Mouse (Mus musculus) heart, embryonic 10.5 days (tissue): ENCODE measurements around the gene Gnao1. TPM values are rescaled to one million over a fixed set of nuclear protein-coding genes. Genes with fewer than 3 reads are reported as not detected.

Source experiments
- DNase-seq: peaks from one replicate; pipeline ENCODE4 v3.0.0-alpha.2; 2017; ENCODE audit warnings: low spot score
- H3K27ac ChIP-seq: fragments of 300-500 bp; sonication (generic); 2 replicates; pipeline ENCODE4 v1.5.1; 2016; ENCODE audit warnings: mild to moderate bottlenecking
- H3K27me3 ChIP-seq: fragments of 300-500 bp; sonication (generic); 2 replicates; pipeline ENCODE4 v1.6.1; 2016; ENCODE audit warnings: mild to moderate bottlenecking; ENCODE audit not compliant: poor library complexity, insufficient read depth, severe bottlenecking
- H3K36me3 ChIP-seq: fragments of 300-500 bp; sonication (generic); 2 replicates; pipeline ENCODE4 v1.6.1; 2016; ENCODE audit warnings: mild to moderate bottlenecking, moderate library complexity
- H3K4me1 ChIP-seq: fragments of 300-500 bp; sonication (generic); 2 replicates; pipeline ENCODE4 v1.6.1; 2016; ENCODE audit warnings: mild to moderate bottlenecking
- H3K4me3 ChIP-seq: fragments of 300-500 bp; sonication (generic); 2 replicates; pipeline ENCODE4 v1.5.1; 2016; ENCODE audit warnings: mild to moderate bottlenecking, moderate library complexity
- H3K9me3 ChIP-seq: fragments of 300-500 bp; sonication (generic); 2 replicates; pipeline ENCODE4 v1.6.1; 2016; ENCODE audit warnings: mild to moderate bottlenecking, moderate library complexity
- WGBS: fragments of 180-500 bp; shearing (Covaris S2); methylation state at CpG from one replicate; pipeline ENCODE4 v1.1.7; 2016; 5-methylcytosine and 5-hydroxymethylcytosine counted together
- polyA plus RNA-seq: library from polyadenylated mRNA; unstranded; fragments of >200 nt; fragmentation: Nextera tagmentation; extraction: Ambion mirVana; gene quantifications from 2 replicates; pipeline ENCODE4 v1.2.1, GENCODE M21; 2016

The Gnao1 gene
- polyA plus RNA-seq, 1 experiment from 2014 or later = 9.3 TPM

- no peak overlapping the region for H3K4me3 ChIP-seq
- no peak overlapping the region for H3K27ac ChIP-seq
- no peaks in the 10 kb centered on the region for H3K36me3 ChIP-seq
- DNase-seq = no peak
- no peaks in the 10 kb centered on the region for H3K9me3 ChIP-seq
- H3K4me1 ChIP-seq = peaks cover 11% of the 10 kb centered on the region; the same call in 1 of the 2 replicates
- H3K27me3 ChIP-seq = no peaks in the 10 kb centered on the region
- 83% methylated on average over 7 of the region's 7 CpGs for WGBS
Measured at GRCm38 (mm10) chr8:93821327-93821726, 11.6 kb downstream of the Gnao1 start.

- Histone ChIP-seq H3K27ac (no peak overlapping the region), H3K4me3 (no peak overlapping the region), H3K27me3 (no peaks in the 10 kb centered on the region), H3K9me3 (no peaks in the 10 kb centered on the region), H3K4me1 (peaks cover 11% of the 10 kb centered on the region; the same call in 1 of the 2 replicates), H3K36me3 (no peaks in the 10 kb centered on the region)
- DNase-seq = peak; percentile 31
- 59% methylated on average over 4 of the region's 4 CpGs for whole genome bisulfite sequencing
Measured at GRCm38 (mm10) chr8:93825317-93825716, 15.6 kb downstream of the Gnao1 start.

- WGBS = 86% methylated on average over 3 of the region's 3 CpGs
- Histone ChIP-seq H3K36me3 (no peaks in the 10 kb centered on the region), H3K4me3 (no peak overlapping the region), H3K27me3 (no peaks in the 10 kb centered on the region), H3K27ac (no peak overlapping the region), H3K9me3 (no peaks in the 10 kb centered on the region), H3K4me1 (peaks cover 10% of the 10 kb centered on the region)
- no peak for DNase-seq
Measured at GRCm38 (mm10) chr8:93830626-93831025, 20.9 kb downstream of the Gnao1 start.

- 64% methylated on average over 5 of the region's 5 CpGs for WGBS
- no peak overlapping the region for H3K4me3 ChIP-seq
Measured at GRCm38 (mm10) chr8:93835771-93836170, 26.0 kb downstream of the Gnao1 start.

GRCm38 (mm10) chr8:93839113-93839512 lies 29.3 kb downstream of the Gnao1 start:
- no peaks in the 10 kb centered on the region for H3K9me3 ChIP-seq

More at GRCm38 (mm10) chr8:93835771-93836170, 26.0 kb downstream of the Gnao1 start:
- no peak for DNase-seq
- no peaks in the 10 kb centered on the region for H3K36me3 ChIP-seq
- no peak overlapping the region for H3K27ac ChIP-seq
- H3K9me3 ChIP-seq = no peaks in the 10 kb centered on the region
- H3K27me3 ChIP-seq = no peaks in the 10 kb centered on the region; the same call in 1 of the 2 replicates
- peaks cover 39% of the 10 kb centered on the region for H3K4me1 ChIP-seq

GRCm38 (mm10) chr8:93840486-93840885 lies 30.7 kb downstream of the Gnao1 start:
- no peak for DNase-seq
- Histone ChIP-seq H3K9me3 (no peaks in the 10 kb centered on the region), H3K36me3 (no peaks in the 10 kb centered on the region), H3K27me3 (no peaks in the 10 kb centered on the region; the same call in 1 of the 2 replicates), H3K4me1 (peaks cover 63% of the 10 kb centered on the region), H3K4me3 (no peak overlapping the region), H3K27ac (no peak overlapping the region)
- WGBS = 56% methylated on average over 4 of the region's 4 CpGs

More at GRCm38 (mm10) chr8:93839113-93839512, 29.3 kb downstream of the Gnao1 start:
- Histone ChIP-seq H3K27ac (peak overlapping the region; percentile 56; the same call in 1 of the 2 replicates), H3K27me3 (no peaks in the 10 kb centered on the region; the same call in 1 of the 2 replicates), H3K4me1 (peaks cover 55% of the 10 kb centered on the region), H3K36me3 (no peaks in the 10 kb centered on the region), H3K4me3 (no peak overlapping the region)
- WGBS = 26% methylated on average over 8 of the region's 8 CpGs
- DNase-seq = no peak

GRCm38 (mm10) chr8:93840956-93841752 lies 31.4 kb downstream of the Gnao1 start:
- no peaks in the 10 kb centered on the region for H3K9me3 ChIP-seq
- H3K27me3 ChIP-seq = no peaks in the 10 kb centered on the region; the same call in 1 of the 2 replicates
- no peak for DNase-seq
- no peaks in the 10 kb centered on the region for H3K36me3 ChIP-seq
- WGBS = 37% methylated on average over 10 of the region's 10 CpGs
- no peak overlapping the region for H3K4me3 ChIP-seq
- peaks cover 61% of the 10 kb centered on the region for H3K4me1 ChIP-seq
- H3K27ac ChIP-seq = 0 out of 2 replicates have a peak overlapping the region, but pooled peaks have one; percentile 39

- Histone ChIP-seq H3K4me3 (no peak overlapping the region), H3K36me3 (no peaks in the 10 kb centered on the region), H3K27me3 (no peaks in the 10 kb centered on the region; the same call in 1 of the 2 replicates), H3K9me3 (no peaks in the 10 kb centered on the region), H3K4me1 (peaks cover 67% of the 10 kb centered on the region), H3K27ac (no peak overlapping the region)
- WGBS = 75% methylated on average over 4 of the region's 4 CpGs
- no peak for DNase-seq
Measured at GRCm38 (mm10) chr8:93842574-93842973, 32.8 kb downstream of the Gnao1 start.

GRCm38 (mm10) chr8:93843858-93844502 lies 34.2 kb downstream of the Gnao1 start:
- H3K9me3 ChIP-seq = no peaks in the 10 kb centered on the region
- no peak for DNase-seq
- H3K4me3 ChIP-seq = no peak overlapping the region
- peaks cover 75% of the 10 kb centered on the region for H3K4me1 ChIP-seq
- H3K27me3 ChIP-seq = no peaks in the 10 kb centered on the region
- H3K27ac ChIP-seq = peak overlapping the region; percentile 42; the same call in 1 of the 2 replicates
- 44% methylated on average over 12 of the region's 12 CpGs for WGBS
- no peaks in the 10 kb centered on the region for H3K36me3 ChIP-seq

GRCm38 (mm10) chr8:93845186-93845585 lies 35.4 kb downstream of the Gnao1 start:
- Histone ChIP-seq H3K4me1 (peaks cover 65% of the 10 kb centered on the region), H3K27ac (no peak overlapping the region), H3K27me3 (no peaks in the 10 kb centered on the region), H3K4me3 (no peak overlapping the region), H3K36me3 (no peaks in the 10 kb centered on the region), H3K9me3 (no peaks in the 10 kb centered on the region)
- WGBS = 82% methylated on average over 1 of the region's 1 CpGs
- DNase-seq = no peak

- Histone ChIP-seq H3K4me1 (peaks cover 33% of the 10 kb centered on the region; the same call in 1 of the 2 replicates), H3K9me3 (no peaks in the 10 kb centered on the region), H3K4me3 (no peak overlapping the region), H3K27ac (no peak overlapping the region), H3K27me3 (no peaks in the 10 kb centered on the region), H3K36me3 (no peaks in the 10 kb centered on the region)
- WGBS = 66% methylated on average over 11 of the region's 11 CpGs
- DNase-seq = no peak
Measured at GRCm38 (mm10) chr8:93852087-93852645, 42.4 kb downstream of the Gnao1 start.

- no peak for DNase-seq
- no peaks in the 10 kb centered on the region for H3K9me3 ChIP-seq
- 80% methylated on average over 9 of the region's 9 CpGs for WGBS
Measured at GRCm38 (mm10) chr8:93852851-93853461, 43.2 kb downstream of the Gnao1 start.

More at GRCm38 (mm10) chr8:93852851-93853461, 43.2 kb downstream of the Gnao1 start:
- Histone ChIP-seq H3K27ac (no peak overlapping the region), H3K27me3 (no peaks in the 10 kb centered on the region), H3K4me3 (no peak overlapping the region), H3K36me3 (no peaks in the 10 kb centered on the region), H3K4me1 (peaks cover 25% of the 10 kb centered on the region; the same call in 1 of the 2 replicates)
